Mouse (Mus musculus): ENCODE measurements at regions not wholly inside any gene's neighbourhood (a gene's known extent, or its start where the extent isn't known, plus 50 kb on each side); places are given as distances from the start of the nearest gene placed in this dataset.
"Not testable (repeated sequence)": the region's sequence is repeated elsewhere in the genome, so short reads cannot be mapped to it uniquely, and the experiment has no call there.

DNA sequence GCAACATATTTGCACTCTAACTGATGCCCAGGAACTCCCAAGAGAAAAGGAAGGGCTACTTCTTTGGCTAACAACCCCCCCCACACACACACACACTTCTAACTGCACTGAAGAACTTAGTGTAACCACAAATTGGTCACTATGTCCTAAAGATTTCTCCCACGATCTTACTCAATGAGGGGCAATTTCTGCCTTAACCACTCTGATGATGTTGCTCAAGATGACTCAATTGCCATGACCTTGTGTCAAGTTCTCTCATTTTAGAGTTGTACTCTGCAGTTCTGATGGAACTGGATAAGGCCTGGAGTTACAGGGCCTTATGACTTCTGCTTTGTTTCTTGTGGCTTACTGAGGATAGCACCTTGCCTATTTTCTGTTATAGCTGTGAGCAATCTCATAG is 81.7 kb downstream of the Sem1 start:
- no peak for DNase-seq
- Histone ChIP-seq H3K4me3 (no peak overlapping the region), H3K27ac (no peak overlapping the region)
- no peak for TF ChIP-seq CTCF (IDR thresholded peaks at IDR 0.05)
- intact Hi-C loops (cut with DNase I): no loop called here

DNA sequence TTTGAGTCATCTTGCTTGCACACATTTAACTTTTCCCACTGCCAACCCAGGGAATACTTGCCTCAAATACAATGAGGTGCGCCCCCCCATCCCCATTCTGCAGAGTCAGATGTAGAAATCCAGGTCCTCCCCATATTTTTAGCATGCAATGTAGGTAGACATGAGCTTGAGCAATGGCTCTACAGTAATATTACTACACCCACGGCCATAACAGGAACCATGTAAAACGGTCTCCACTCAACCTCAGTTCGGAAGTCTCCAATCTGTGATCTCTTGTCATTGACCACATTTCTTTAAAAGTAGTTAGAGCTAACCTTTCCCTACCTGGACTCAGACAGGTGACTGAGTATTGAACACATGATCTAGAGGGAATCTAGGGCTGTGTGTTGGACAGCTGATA is 82.1 kb downstream of the Sem1 start:
- intact Hi-C loops (cut with DNase I): no loop called here
- no peak for DNase-seq
- TF ChIP-seq CTCF (IDR thresholded peaks at IDR 0.05): no peak
- H3K4me3 ChIP-seq: no peak overlapping the region
- no peak overlapping the region for H3K27ac ChIP-seq

DNA sequence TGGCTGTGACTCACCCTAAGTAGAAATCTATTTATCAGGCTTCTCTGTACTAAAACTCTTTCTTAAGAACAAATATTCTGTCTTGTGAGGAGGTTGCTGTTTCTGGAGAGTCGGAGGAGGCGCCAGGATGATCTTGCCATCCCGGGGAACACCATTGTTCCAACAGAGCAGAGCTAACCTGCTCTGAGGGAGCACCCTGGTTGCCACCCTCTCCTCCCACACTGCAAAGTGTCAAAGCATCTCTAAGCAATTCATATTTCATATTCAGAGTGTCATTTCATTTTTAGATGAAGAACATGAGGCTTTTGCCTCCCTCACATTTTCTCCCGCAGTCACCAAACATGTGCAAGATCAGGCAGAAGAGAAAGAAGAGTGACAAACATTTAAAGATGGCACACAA is 90.3 kb downstream of the Sem1 start:
- Histone ChIP-seq H3K4me3 (no peak overlapping the region), H3K27ac (no peak overlapping the region)
- intact Hi-C loops (cut with DNase I): no loop called here
- TF ChIP-seq CTCF (IDR thresholded peaks at IDR 0.05): no peak
- DNase-seq: no peak

DNA sequence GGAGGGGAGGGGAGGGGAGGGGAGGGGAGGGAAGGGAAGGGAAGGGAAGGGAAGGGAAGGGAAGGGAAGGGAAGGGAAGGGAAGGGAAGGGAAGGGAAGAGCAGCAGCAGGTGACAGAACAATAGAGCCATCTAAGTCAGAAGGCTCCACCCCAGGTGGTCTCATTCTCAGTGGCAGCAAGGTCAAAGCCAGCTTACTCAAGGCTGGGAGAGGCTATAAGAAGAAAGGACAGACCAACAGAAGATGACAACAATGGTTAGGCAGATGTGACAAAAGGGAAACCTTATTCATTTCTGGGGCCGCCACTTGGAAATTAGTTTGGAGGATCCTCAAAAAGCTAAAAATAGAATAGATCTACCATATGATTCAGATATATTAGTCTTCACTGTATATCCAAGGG is 96.9 kb downstream of the Sem1 start:
- intact Hi-C loops (cut with DNase I); H3K27ac ChIP-seq; H3K4me3 ChIP-seq; DNase-seq: not testable (repeated sequence)

DNA sequence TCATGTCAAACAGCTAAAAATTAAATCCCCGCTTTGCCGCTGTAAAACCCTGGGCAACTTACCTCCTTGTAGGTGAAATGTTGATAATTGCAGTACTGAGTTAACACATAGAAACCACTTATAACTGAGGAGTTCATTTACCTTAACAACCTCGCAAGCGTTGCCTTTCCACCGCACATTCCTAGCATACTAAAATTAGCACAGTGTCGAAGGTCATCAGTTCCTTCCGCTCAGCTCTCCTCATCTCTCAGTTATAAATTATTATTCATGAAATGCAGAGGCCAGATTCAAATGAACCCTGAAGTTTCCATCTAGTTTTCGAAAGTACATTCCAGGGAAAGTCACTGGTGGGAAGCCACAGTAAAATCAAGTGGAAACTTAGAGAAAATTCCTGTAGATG is 108.1 kb downstream of the Sem1 start:
- intact Hi-C loops (cut with DNase I): no loop called here
- Histone ChIP-seq H3K4me3 (no peak overlapping the region), H3K27ac (no peak overlapping the region)
- no peak for TF ChIP-seq CTCF (IDR thresholded peaks at IDR 0.05)
- no peak for DNase-seq

DNA sequence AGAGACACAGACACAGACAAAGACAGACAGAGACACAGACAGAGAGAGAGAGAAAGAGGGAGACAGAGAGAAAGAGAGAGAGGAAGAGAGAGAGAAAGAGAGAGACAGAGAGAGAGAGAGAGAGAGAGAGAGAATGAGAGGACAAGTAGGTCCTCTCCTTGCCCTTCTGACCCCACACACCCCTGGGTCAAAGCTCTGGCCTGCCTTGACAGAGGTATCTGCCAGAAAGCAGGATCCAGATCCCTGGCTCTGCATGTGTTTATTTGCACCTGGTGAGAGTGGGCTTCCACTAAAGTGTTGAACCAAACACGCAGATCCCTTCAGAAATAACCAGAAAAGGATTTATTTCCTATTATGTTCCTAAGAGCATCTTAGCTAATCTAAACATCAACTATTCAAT is 110.9 kb downstream of the Sem1 start:
- no peak overlapping the region for H3K4me3 ChIP-seq
- no peak overlapping the region for H3K27ac ChIP-seq
- no peak for DNase-seq
- no peak for TF ChIP-seq CTCF (IDR thresholded peaks at IDR 0.05)
- intact Hi-C loops (cut with DNase I): no loop called here

DNA sequence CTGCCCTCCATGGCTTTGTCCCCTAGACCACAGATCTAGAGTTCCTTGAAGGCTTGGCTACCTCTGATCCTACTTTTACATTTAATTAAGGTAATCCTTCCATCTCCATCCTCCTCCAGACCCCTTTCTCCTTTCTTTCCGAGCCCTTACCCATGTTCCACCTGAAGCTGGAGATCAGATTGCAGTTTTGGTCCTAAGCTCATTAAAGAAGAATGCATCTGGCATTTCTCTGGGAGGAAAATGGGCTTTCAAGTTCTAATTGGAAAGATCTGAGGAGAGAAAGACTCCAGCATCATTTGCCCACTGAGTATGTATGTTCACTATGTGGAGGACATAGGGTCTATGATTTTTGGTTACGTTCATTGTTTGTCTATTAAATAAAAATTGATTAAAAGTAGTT is 112.2 kb downstream of the Sem1 start:
- intact Hi-C loops (cut with DNase I): no loop called here
- no peak for DNase-seq
- Histone ChIP-seq H3K4me3 (no peak overlapping the region), H3K27ac (no peak overlapping the region)
- no peak for TF ChIP-seq CTCF (IDR thresholded peaks at IDR 0.05)

DNA sequence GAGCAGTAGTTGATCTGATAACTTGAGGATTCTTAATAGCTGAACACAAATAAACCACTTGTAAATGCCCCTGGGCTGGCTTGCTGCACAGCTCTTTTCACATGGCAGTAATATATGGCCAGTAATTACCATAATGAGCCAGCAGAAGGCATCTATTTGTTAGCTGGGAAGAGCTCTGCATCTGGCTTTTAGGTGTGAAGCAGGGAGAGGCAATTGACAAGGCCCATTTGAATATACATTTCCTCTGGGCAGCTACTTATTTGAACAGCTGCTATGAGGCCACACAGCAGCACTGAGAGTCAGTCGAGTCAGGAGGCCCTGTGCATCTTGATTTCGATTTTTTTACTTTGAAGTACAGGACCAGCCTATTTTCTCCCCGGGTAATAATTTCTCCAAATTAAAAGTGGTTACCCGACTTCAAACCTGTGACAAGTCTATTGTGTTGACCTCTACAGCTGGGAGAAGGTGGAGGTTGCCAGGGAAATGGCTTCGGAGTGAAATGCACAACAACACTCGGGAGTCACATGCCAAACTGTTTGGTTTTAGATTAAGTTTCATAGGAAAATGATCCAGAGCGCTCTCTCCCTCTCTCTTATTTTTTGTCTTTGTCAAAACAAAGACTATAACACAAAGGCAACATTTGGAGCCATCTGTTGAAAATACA is 114.5 kb downstream of the Sem1 start:
- no peak for DNase-seq
- Histone ChIP-seq H3K27ac (no peak overlapping the region), H3K4me3 (no peak overlapping the region)
- intact Hi-C loops (cut with DNase I): no loop called here
- no peak for TF ChIP-seq CTCF (IDR thresholded peaks at IDR 0.05)

DNA sequence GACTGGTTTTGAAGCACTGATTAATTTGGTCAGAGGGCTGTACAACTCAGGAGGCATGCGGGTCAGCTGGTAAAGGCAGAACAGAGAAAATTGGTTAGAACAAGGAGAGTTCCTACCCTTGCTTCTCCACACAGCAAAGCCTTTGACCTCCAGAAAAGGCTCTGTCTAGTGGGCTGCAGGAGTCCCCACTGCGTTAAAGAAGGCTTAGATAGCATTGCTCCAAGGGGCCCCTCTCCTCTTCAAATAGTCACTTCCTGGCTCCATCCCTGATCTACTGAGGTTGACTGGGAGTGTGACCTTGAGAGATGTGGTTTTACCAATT is 118.6 kb downstream of the Sem1 start:
- Histone ChIP-seq H3K27ac (no peak overlapping the region), H3K4me3 (no peak overlapping the region)
- intact Hi-C loops (cut with DNase I): no loop called here
- DNase-seq: no peak
- TF ChIP-seq CTCF (IDR thresholded peaks at IDR 0.05): no peak

DNA sequence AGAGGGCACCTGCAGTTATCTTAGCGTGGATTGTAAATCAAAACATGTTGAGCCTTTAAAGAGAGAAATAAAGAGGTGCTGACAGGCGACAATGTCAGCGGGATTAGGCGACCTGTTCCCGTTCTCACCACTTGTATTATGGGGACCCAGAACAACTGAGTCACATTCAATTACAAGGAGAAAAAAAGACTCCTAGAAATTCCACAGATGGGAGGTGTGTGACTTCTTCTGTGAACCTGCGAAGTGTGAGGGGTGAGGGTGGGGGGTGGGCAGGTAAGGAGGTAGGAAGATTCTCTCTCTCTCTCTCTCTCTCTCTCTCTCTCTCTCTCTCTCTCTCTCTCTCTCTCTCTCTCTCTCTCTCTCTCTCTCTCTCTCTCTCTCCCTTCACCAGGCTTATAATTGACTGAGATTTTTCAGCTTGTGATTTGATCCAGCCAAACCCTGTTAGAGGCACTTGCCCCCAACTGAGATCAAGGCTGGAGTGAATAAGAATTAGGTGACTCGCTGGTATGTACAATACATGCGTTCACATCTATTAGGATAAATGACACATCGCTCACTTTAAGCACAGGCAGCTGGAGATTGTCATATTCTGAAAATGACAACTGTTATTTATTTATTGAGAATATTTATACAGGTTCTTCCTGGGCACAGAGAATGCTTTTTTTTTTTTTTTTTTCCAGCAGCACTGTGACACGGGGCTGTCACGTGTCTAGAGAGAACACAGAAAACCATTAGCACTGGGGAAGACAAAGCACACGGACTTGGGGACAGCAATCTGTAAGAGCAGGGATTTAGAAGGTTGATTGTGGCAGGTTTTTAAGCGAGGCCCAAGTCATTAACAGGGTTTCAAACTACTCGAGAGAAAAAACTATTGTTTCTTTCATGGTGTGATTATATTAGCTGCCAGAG is 119.2 kb downstream of the Sem1 start:
- no peak for TF ChIP-seq CTCF (IDR thresholded peaks at IDR 0.05)
- intact Hi-C loops (cut with DNase I): no loop called here
- no peak overlapping the region for H3K4me3 ChIP-seq

DNA sequence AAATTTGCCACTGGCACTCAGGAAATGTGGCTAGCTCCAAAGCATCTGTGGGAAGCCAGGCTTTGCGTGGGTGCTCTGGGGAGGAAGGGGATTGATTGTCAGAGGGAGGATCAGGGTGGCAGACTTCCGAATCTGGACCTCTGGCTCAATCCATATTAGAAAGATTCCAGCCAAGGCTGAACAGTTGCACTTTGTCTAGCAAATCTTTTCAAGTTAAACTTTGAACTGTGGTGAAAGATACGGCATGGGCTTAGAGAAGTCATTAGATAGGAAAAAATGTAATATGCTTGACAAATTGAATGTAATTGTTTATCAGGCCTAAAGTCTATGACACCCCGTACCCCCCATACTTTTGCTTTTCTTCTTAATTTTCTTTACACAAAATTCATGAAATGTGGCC is 120.7 kb downstream of the Sem1 start:
- no peak for DNase-seq
- intact Hi-C loops (cut with DNase I): no loop called here
- Histone ChIP-seq H3K4me3 (no peak overlapping the region), H3K27ac (no peak overlapping the region)
- no peak for TF ChIP-seq CTCF (IDR thresholded peaks at IDR 0.05)

More for the DNA sequence above, 119.2 kb downstream of the Sem1 start:
- no peak for DNase-seq
- no peak overlapping the region for H3K27ac ChIP-seq

DNA sequence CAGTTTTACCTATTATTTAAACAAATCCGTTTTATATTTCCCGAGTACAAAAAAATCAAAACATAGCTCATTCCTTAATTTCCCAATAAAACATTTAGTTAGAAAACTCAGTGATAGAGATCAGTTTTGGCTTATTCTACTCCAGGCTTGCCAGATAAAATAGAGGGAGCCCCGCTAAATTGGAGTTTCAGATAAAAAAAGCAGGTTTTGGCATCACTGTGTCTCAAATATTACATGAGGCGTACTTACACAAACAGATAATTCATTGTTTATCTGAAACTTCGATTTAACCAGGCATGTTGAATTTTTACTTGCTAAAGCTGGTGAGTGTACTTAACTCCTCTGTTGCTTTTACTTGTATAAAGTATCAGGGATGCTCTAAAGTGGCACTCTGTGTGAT is 121.5 kb downstream of the Sem1 start:
- no peak overlapping the region for H3K4me3 ChIP-seq
- no peak for TF ChIP-seq CTCF (IDR thresholded peaks at IDR 0.05)
- intact Hi-C loops (cut with DNase I): no loop called here
- DNase-seq: no peak
- no peak overlapping the region for H3K27ac ChIP-seq

DNA sequence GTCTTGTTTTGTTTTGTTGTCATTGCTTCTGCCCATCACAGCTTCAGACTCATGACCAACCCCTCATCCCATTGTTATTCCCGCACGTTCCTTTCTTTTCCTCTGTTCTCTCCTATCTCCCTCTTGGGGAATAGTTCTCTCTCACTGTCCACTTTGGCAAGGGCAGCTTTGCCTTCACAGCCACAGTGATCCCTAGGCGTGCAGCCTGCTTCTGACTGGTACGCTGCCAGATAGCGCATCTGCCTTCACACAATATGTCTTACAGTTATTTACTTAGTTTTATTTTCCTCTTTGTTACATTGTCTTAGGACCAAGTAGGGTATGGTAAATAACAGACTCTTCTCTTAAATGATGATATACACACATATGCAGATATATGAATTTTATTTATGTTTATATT is 122.9 kb downstream of the Sem1 start:
- intact Hi-C loops (cut with DNase I): no loop called here
- no peak overlapping the region for H3K27ac ChIP-seq
- no peak overlapping the region for H3K4me3 ChIP-seq
- no peak for TF ChIP-seq CTCF (IDR thresholded peaks at IDR 0.05)
- DNase-seq: no peak

DNA sequence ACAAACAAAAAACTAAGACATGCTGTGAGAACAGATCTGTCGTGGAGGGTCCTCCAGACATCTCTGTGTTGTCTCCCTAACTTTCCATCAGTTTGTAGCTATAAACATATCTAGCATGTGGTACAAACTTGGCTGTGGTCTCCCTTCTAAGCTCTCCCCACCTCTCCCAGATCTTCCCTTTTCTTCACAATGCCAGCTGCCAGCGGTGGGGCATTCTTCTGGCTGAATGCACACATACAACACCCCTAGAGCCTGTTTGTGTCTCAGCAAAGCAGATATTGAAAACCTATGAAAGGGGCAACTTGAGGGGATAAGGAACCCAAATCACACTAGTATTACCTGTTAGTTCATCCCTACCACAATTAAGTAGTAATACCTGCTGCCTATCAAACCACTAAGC is 124.1 kb downstream of the Sem1 start:
- Histone ChIP-seq H3K4me3 (no peak overlapping the region), H3K27ac (no peak overlapping the region)
- DNase-seq: no peak
- intact Hi-C loops (cut with DNase I): no loop called here
- no peak for TF ChIP-seq CTCF (IDR thresholded peaks at IDR 0.05)

Measured in gastrocnemius, adult 2 months (tissue).